Mouse (Mus musculus) midbrain, embryonic 11.5 days (tissue): ENCODE results near the gene Speer2. TPM values are rescaled to one million over a fixed set of nuclear protein-coding genes. Genes with fewer than 3 reads are reported as not detected.

ENCODE experiments used
- ATAC-seq: fragments of 200-750 bp; cut with Nextera tagmentation; 2 replicates; pipeline ENCODE4 v1.8.0; 2017; ENCODE audit warnings: moderate TSS enrichment, moderate library complexity; ENCODE audit not compliant: low FRiP score
- DNase-seq: peaks from one replicate; pipeline ENCODE4 v3.0.0; 2015; ENCODE audit warnings: low spot score; ENCODE audit errors: missing footprints
- H3K27ac ChIP-seq: fragments of 300-500 bp; sonication (generic); 2 replicates; pipeline ENCODE4 v1.5.1; 2014; ENCODE audit warnings: low read depth, low read length
- H3K27me3 ChIP-seq: fragments of 300-500 bp; sonication (generic); 2 replicates; pipeline ENCODE4 v1.6.1; 2014; ENCODE audit warnings: mild to moderate bottlenecking, low read length, moderate library complexity, mixed read lengths; ENCODE audit not compliant: control insufficient read depth, insufficient read depth
- H3K36me3 ChIP-seq: fragments of 300-500 bp; sonication (generic); 2 replicates; pipeline ENCODE4 v1.6.1; 2014; ENCODE audit warnings: mild to moderate bottlenecking, low read length, moderate library complexity, mixed read lengths; ENCODE audit not compliant: control insufficient read depth, insufficient read depth
- H3K4me1 ChIP-seq: fragments of 300-500 bp; sonication (generic); 2 replicates; pipeline ENCODE4 v1.6.1; 2014; ENCODE audit warnings: low read length; ENCODE audit not compliant: control insufficient read depth, insufficient read depth
- H3K4me2 ChIP-seq: fragments of 300-500 bp; sonication (generic); 2 replicates; pipeline ENCODE4 v1.6.1; 2014; ENCODE audit warnings: mild to moderate bottlenecking, moderate library complexity
- H3K4me3 ChIP-seq: fragments of 300-500 bp; sonication (generic); 2 replicates; pipeline ENCODE4 v1.5.1; 2014; ENCODE audit warnings: low read depth, low read length
- H3K9ac ChIP-seq: fragments of 300-500 bp; sonication (generic); 2 replicates; pipeline ENCODE4 v1.6.1; 2014; ENCODE audit warnings: low read length
- H3K9me3 ChIP-seq: fragments of 300-500 bp; sonication (generic); 2 replicates; pipeline ENCODE4 v1.6.1; 2016; ENCODE audit warnings: low read length; ENCODE audit not compliant: control insufficient read depth
- WGBS: fragments of 180-500 bp; shearing (Covaris S2); extraction: QIAGEN DNeasy Blood & Tissue Kit; methylation state at CpG from one replicate; pipeline ENCODE4 v1.1.7; 2014; 5-methylcytosine and 5-hydroxymethylcytosine counted together
- polyA plus RNA-seq: library from polyadenylated mRNA; unstranded; fragments of >200 nt; fragmentation: Nextera tagmentation; extraction: Ambion mirVana; gene quantifications from 2 replicates; pipeline ENCODE4 v1.2.1, GENCODE M21; 2014

Gene Speer2
- polyA plus RNA-seq = not detected in 2 replicates

GRCm38 (mm10) chr16:69863644-69864043 lies at the start of gene Speer2:
Gene Speer2 (minus strand): TSS chr16:69863744.
- 89% methylated on average over 4 of the region's 4 CpGs for WGBS
- no peak for ATAC-seq

GRCm38 (mm10) chr16:69904303-69904702 lies 40.8 kb upstream of the Speer2 start:
- no peak overlapping the region for H3K27ac ChIP-seq
- H3K36me3 ChIP-seq = no peaks in the 10 kb centered on the region
- no peaks in the 10 kb centered on the region for H3K9me3 ChIP-seq
- no peak overlapping the region for H3K4me2 ChIP-seq
- no peaks in the 10 kb centered on the region for H3K27me3 ChIP-seq
- H3K4me3 ChIP-seq = no peak overlapping the region
- no peak overlapping the region for H3K9ac ChIP-seq
- ATAC-seq (no peak), DNase-seq (no peak)
- no peaks in the 10 kb centered on the region for H3K4me1 ChIP-seq

More at GRCm38 (mm10) chr16:69863644-69864043, at the start of gene Speer2:
- Histone ChIP-seq H3K9me3 (no peaks in the 10 kb centered on the region), H3K4me2 (no peak within 1 kb of the TSS), H3K4me3 (no peak within 1 kb of the TSS), H3K27ac (no peak within 1 kb of the TSS), H3K36me3 (no peaks in the 10 kb centered on the region), H3K27me3 (no peaks in the 10 kb centered on the region), H3K9ac (no peak within 1 kb of the TSS), H3K4me1 (no peaks in the 10 kb centered on the region)
- no peak for DNase-seq

DNA sequence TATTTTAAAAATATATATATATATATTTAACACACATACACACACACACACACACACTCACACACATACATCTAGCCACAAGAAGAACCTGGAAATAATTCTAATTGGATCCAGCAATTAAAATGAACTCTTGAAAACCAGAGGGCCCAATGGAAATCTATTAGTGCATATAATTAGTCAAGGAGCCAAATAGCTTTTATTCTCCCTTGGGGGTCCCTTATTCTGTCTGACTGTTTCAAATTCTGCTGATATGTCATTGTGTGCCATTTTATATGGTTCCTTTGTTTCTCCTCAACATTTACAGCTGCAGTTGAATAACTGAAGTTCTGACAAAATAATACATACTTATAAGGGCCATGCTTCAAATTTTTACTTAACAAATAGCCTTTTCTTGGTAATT lies 17.2 kb upstream of the Speer2 start:
- Histone ChIP-seq H3K4me3 (no peak overlapping the region), H3K9me3 (no peaks in the 10 kb centered on the region), H3K36me3 (no peaks in the 10 kb centered on the region), H3K27ac (no peak overlapping the region), H3K9ac (no peak overlapping the region), H3K4me1 (no peaks in the 10 kb centered on the region), H3K4me2 (no peak overlapping the region), H3K27me3 (no peaks in the 10 kb centered on the region)
- ATAC-seq = no peak
- DNase-seq = no peak

DNA sequence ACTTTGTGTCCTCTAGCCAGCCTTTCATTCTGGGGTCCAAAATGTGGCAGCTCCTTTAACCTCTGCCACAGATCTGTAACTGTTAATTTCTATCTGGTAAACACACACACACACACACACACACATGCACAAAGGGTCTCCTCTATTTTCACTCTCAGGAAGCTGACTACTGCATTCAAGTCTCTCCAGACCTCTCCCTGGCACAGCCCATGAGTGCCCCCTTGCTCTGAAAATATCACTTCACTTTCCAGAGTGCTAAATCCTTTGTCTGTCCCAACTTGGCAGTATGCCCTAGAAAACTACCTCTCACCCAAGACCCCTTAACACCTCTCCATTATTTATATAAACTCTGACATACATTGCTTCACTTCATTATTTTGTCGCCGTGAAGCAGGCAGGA lies 26.9 kb downstream of the Speer2 start:
- ATAC-seq = no peak
- DNase-seq = no peak
- H3K9ac ChIP-seq = no peak overlapping the region
- WGBS = 80% methylated on average over 2 of the region's 2 CpGs
- no peaks in the 10 kb centered on the region for H3K9me3 ChIP-seq
- no peak overlapping the region for H3K27ac ChIP-seq
- H3K4me3 ChIP-seq = no peak overlapping the region
- H3K4me2 ChIP-seq = no peak overlapping the region
- H3K27me3 ChIP-seq = no peaks in the 10 kb centered on the region
- no peaks in the 10 kb centered on the region for H3K4me1 ChIP-seq
- no peaks in the 10 kb centered on the region for H3K36me3 ChIP-seq

DNA sequence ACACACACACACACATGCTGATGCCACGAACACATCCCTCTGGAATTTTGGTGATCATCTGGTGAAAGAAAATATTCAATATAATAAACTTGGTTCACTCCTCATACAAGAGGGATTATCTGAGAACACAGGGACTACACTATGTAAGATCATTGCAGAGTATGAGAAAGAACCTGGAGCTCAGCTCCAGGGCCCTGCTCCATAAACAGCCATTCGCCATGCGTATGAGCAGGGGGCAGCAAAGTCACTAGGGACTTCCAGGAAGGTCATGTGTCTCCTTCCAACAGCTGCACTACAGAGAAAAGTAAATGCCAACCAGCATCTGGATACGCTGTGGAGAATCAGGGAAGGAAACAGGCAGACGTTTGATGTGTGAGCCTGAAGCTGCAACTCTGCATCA lies 49.9 kb downstream of the Speer2 start:
- Histone ChIP-seq H3K4me1 (no peaks in the 10 kb centered on the region), H3K36me3 (no peaks in the 10 kb centered on the region), H3K4me2 (no peak overlapping the region), H3K27ac (no peak overlapping the region), H3K27me3 (no peaks in the 10 kb centered on the region), H3K9ac (no peak overlapping the region), H3K4me3 (no peak overlapping the region), H3K9me3 (no peaks in the 10 kb centered on the region)
- ATAC-seq = no peak
- WGBS = 71% methylated on average over 5 of the region's 5 CpGs
- DNase-seq = no peak
